Mouse (Mus musculus): Measurements from ENCODE around the gene Dis3l2. TPM values are rescaled to one million over a fixed set of nuclear protein-coding genes. Genes with fewer than 3 reads are reported as not detected.

Dis3l2 gene
- total and polyA plus RNA-seq, 2 experiments from 2014 or later: 33.3 to 45.7 TPM

DNA sequence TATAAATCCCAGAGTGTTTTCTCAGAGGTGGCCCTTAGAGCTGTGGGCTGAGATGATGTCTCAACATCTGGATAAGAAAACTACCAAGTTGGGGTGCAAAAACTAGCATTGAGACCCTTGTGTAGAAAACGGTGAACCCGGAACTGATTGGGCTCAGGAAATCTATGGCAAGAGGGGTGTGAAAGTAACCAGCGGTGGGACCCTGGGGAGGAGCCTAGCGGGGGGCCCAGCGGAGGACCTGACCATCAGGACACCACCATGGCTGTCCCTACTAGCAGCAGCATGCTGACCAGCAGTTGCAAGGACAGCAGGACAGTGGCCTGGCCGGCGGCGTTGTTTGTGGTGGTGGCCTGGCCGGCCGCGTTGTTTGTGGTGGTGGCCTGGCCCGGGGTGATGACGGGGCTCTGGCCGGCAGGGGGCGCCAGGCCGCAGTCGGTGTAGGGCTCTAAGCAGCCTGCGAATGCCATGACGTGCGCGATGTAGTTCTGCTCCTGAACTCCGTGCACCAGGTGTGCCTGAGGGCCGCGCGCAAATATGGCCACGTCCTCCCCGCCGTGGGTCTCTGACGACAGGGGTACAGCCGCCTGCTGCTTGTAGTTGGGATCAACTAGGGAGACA is 394.9 kb downstream of the Dis3l2 start:
- TF ChIP-seq CTCF (IDR thresholded peaks at IDR 0.05): peak; percentile 65
- H3K4me3 ChIP-seq (ENCODE audit: low read depth, low read length): no peak overlapping the region
- DNase-seq (ENCODE audit: low spot score): peak; percentile 41
- 0 out of 2 replicates have a peak overlapping the region, but pooled peaks have one; percentile 6 for H3K4me2 ChIP-seq (ENCODE audit: low read depth, low read length, poor library complexity, severe bottlenecking)
- H3K9me3 ChIP-seq (ENCODE audit: low read length): no peaks in the 10 kb centered on the region
- H3K27me3 ChIP-seq (ENCODE audit: insufficient read depth, low read length): no peaks in the 10 kb centered on the region
- peak; percentile 69 for ATAC-seq (ENCODE audit: low FRiP score)
- peaks cover 2% of the 10 kb centered on the region; the same call in 1 of the 2 replicates for H3K4me1 ChIP-seq (ENCODE audit: insufficient read depth, low read length)
- no peak overlapping the region for H3K27ac ChIP-seq (ENCODE audit: low read depth, low read length)
- no peaks in the 10 kb centered on the region for H3K36me3 ChIP-seq (ENCODE audit: insufficient read depth, low read length)
- no peak overlapping the region for H3K9ac ChIP-seq (replicated peaks; ENCODE audit: low read length, poor library complexity, severe bottlenecking)
- 16% methylated on average over 30 of the region's 30 CpGs for WGBS

Other genes starting within 250 kb of the Dis3l2 start
- 947 and 1,050 TPM in 2 replicates for gene Ptma, start 177.1 kb upstream of the Dis3l2 start, total RNA-seq (2014; rRNA removed)
- gene Ptma, start 177.1 kb upstream of the Dis3l2 start, polyA plus RNA-seq (2015; fragmentation: Nextera tagmentation; extraction: Ambion mirVana): 1,199 and 1,354 TPM in 2 replicates
- gene Pde6d, start 121.2 kb upstream of the Dis3l2 start, total RNA-seq (2014; rRNA removed): 48.1 and 54.8 TPM in 2 replicates
- gene Pde6d, start 121.2 kb upstream of the Dis3l2 start, polyA plus RNA-seq (2015; fragmentation: Nextera tagmentation; extraction: Ambion mirVana): 116 and 124 TPM in 2 replicates
- gene Cops7b, start 120.9 kb upstream of the Dis3l2 start, total RNA-seq (2014; rRNA removed): 39.0 and 42.1 TPM in 2 replicates
- 53.4 and 56.2 TPM in 2 replicates for gene Cops7b, start 120.9 kb upstream of the Dis3l2 start, polyA plus RNA-seq (2015; fragmentation: Nextera tagmentation; extraction: Ambion mirVana)
- 6.3 and 6.6 TPM in 2 replicates for gene Nppc, start 33.2 kb upstream of the Dis3l2 start, total RNA-seq (2014; rRNA removed)
- gene Nppc, start 33.2 kb upstream of the Dis3l2 start, polyA plus RNA-seq (2015; fragmentation: Nextera tagmentation; extraction: Ambion mirVana): 4.3 and 6.5 TPM in 2 replicates